Mouse (Mus musculus): ENCODE results near the gene Slc27a5. TPM values are rescaled to one million over a fixed set of nuclear protein-coding genes. Genes with fewer than 3 reads are reported as not detected.
A peak's percentile ranks its signal among the peaks of the same experiment; 100 is the strongest.

The Slc27a5 gene
- total and polyA plus RNA-seq, 3 experiments: 0.13 TPM; not detected in 2

GRCm38 (mm10) chr7:13035211-13035855 lies 37.3 kb upstream of the Slc27a5 start:
- peaks cover 25% of the 10 kb centered on the region for H3K79me2 ChIP-seq (ENCODE audit: control insufficient read depth, insufficient read depth, low read length, poor library complexity)
- DNase-seq (ENCODE audit: low read depth, low spot score): no peak
- no peaks in the 10 kb centered on the region for H3K27me3 ChIP-seq (ENCODE audit: control insufficient read depth in 1 of 2, insufficient read depth in 2 of 2, low read length in 2 of 2)
- H3K4me3 ChIP-seq (ENCODE audit: control insufficient read depth in 1 of 2, insufficient read depth in 1 of 2, low read depth in 2 of 2, low read length in 2 of 2): peak overlapping the region in 1 of 2 experiments; percentile 29; a peak in 1 of 4 replicates
- peak overlapping the region; percentile 82 for H3K27ac ChIP-seq (ENCODE audit: control insufficient read depth, low read depth, low read length)
- peaks cover 0 to 12% of the 10 kb centered on the region in 2 experiments; a peak in 2 of 4 replicates for H3K36me3 ChIP-seq (ENCODE audit: control insufficient read depth in 1 of 2, insufficient read depth in 2 of 2, low read length in 2 of 2)
- peaks cover 4 to 30% of the 10 kb centered on the region in 2 experiments; a peak in 3 of 4 replicates for H3K4me1 ChIP-seq (ENCODE audit: control insufficient read depth in 1 of 2, insufficient read depth in 2 of 2, low read length in 2 of 2)
- H3K9me3 ChIP-seq (replicated peaks; ENCODE audit: insufficient read depth, low read length): no peaks in the 10 kb centered on the region
- TF ChIP-seq KAT2A (conservative IDR thresholded peaks at IDR 0.05; ENCODE audit: low read depth, low read length) (no peak), TBP (IDR thresholded peaks at IDR 0.05; ENCODE audit: low read depth, low read length) (no peak), TAL1 (IDR thresholded peaks at IDR 0.05; ENCODE audit: low read length) (no peak), JUND (IDR thresholded peaks at IDR 0.05; ENCODE audit: low read depth, low read length) (no peak), UBTF (IDR thresholded peaks at IDR 0.05; ENCODE audit: borderline replicate concordance, insufficient read depth, low read depth, low read length) (no peak), MAFK (IDR thresholded peaks at IDR 0.05; ENCODE audit: borderline replicate concordance, low read depth, low read length) (no peak), NELFE (IDR thresholded peaks at IDR 0.05; ENCODE audit: low read depth, low read length) (no peak), CHD1 (IDR thresholded peaks at IDR 0.05; ENCODE audit: low read depth, low read length) (no peak)
- peak overlapping the region; percentile 69 for H3K9ac ChIP-seq (ENCODE audit: control insufficient read depth, low read depth, low read length, poor library complexity, severe bottlenecking)

GRCm38 (mm10) chr7:13034148-13034977 lies 36.4 kb upstream of the Slc27a5 start, which contains the start of gene Chmp2a:
Gene Chmp2a, minus strand, starts transcription at chr7:13034807.
- peak; percentile 98 for DNase-seq (ENCODE audit: low read depth, low spot score)
- no peaks in the 10 kb centered on the region for H3K27me3 ChIP-seq (ENCODE audit: control insufficient read depth in 1 of 2, insufficient read depth in 2 of 2, low read length in 2 of 2)
- H3K9me3 ChIP-seq (replicated peaks; ENCODE audit: insufficient read depth, low read length): no peaks in the 10 kb centered on the region
- H3K4me1 ChIP-seq (ENCODE audit: control insufficient read depth in 1 of 2, insufficient read depth in 2 of 2, low read length in 2 of 2): peaks cover 2 to 26% of the 10 kb centered on the region in 2 experiments; a peak in 3 of 4 replicates
- peak within 1 kb of the TSS; percentile 86 for H3K27ac ChIP-seq (ENCODE audit: control insufficient read depth, low read depth, low read length)
- peak within 1 kb of the TSS; percentile 76 for H3K9ac ChIP-seq (ENCODE audit: control insufficient read depth, low read depth, low read length, poor library complexity, severe bottlenecking)
- peaks cover 1 to 7% of the 10 kb centered on the region in 2 experiments; a peak in 3 of 4 replicates for H3K36me3 ChIP-seq (ENCODE audit: control insufficient read depth in 1 of 2, insufficient read depth in 2 of 2, low read length in 2 of 2)
- peak within 1 kb of the TSS; percentile 58 to 77 for H3K4me3 ChIP-seq (ENCODE audit: control insufficient read depth in 1 of 2, insufficient read depth in 1 of 2, low read depth in 2 of 2, low read length in 2 of 2)
- peaks cover 25% of the 10 kb centered on the region for H3K79me2 ChIP-seq (ENCODE audit: control insufficient read depth, insufficient read depth, low read length, poor library complexity)
- TF ChIP-seq USF1 (IDR thresholded peaks at IDR 0.05; ENCODE audit: low read depth, low read length) (peak; percentile 59; the same call in 1 of the 2 replicates), ZC3H11A (IDR thresholded peaks at IDR 0.05; ENCODE audit: low read depth, low read length) (no peak), MAFK (IDR thresholded peaks at IDR 0.05; ENCODE audit: borderline replicate concordance, low read depth, low read length) (no peak), CTCF (IDR thresholded peaks at IDR 0.05 in 2 of 3, conservative IDR thresholded peaks at IDR 0.05 in 1 of 3; ENCODE audit: control insufficient read depth in 1 of 3, insufficient read depth in 1 of 3, low read depth in 2 of 3, low read length in 3 of 3, poor library complexity in 1 of 3, severe bottlenecking in 1 of 3) (no peak), SMC3 (IDR thresholded peaks at IDR 0.05; ENCODE audit: low read depth, low read length) (peak; percentile 33; the same call in 1 of the 2 replicates), MYB (IDR thresholded peaks at IDR 0.05; ENCODE audit: low read depth, low read length) (peak; percentile 59), NRF1 (IDR thresholded peaks at IDR 0.05; ENCODE audit: insufficient read depth, low read depth, low read length, poor library complexity, severe bottlenecking) (peak; percentile 99), MXI1 (IDR thresholded peaks at IDR 0.05; ENCODE audit: low read depth, low read length) (peak; percentile 76), POLR2AphosphoS2 (IDR thresholded peaks at IDR 0.05; ENCODE audit: low read length) (peak; percentile 100), TAL1 (IDR thresholded peaks at IDR 0.05; ENCODE audit: low read length) (no peak), ELF1 (IDR thresholded peaks at IDR 0.05; ENCODE audit: low read depth, low read length) (peak; percentile 99), ZMIZ1 (IDR thresholded peaks at IDR 0.05; ENCODE audit: low read depth, low read length) (peak; percentile 99), HCFC1 (IDR thresholded peaks at IDR 0.05; ENCODE audit: low read depth, low read length) (peak; percentile 96), SIN3A (IDR thresholded peaks at IDR 0.05; ENCODE audit: low read length) (peak; percentile 90), E2F4 (IDR thresholded peaks at IDR 0.05; ENCODE audit: borderline replicate concordance, low read depth, low read length) (peak; percentile 57; the same call in 1 of the 2 replicates), UBTF (IDR thresholded peaks at IDR 0.05; ENCODE audit: borderline replicate concordance, insufficient read depth, low read depth, low read length) (no peak), GABPA (IDR thresholded peaks at IDR 0.05; ENCODE audit: low read depth, low read length) (no peak), RCOR1 (IDR thresholded peaks at IDR 0.05; ENCODE audit: low read depth, low read length) (peak; percentile 59; the same call in 1 of the 2 replicates), USF2 (IDR thresholded peaks at IDR 0.05; ENCODE audit: borderline replicate concordance in 1 of 2, insufficient read depth in 1 of 2, low read depth in 1 of 2, low read length in 2 of 2) (no peak), ZNF384 (IDR thresholded peaks at IDR 0.05; ENCODE audit: low read depth, low read length) (no peak), MAX (IDR thresholded peaks at IDR 0.05; ENCODE audit: low read length) (peak; percentile 73; the same call in 1 of the 2 replicates), MEF2A (IDR thresholded peaks at IDR 0.05; ENCODE audit: extremely low read depth, insufficient replicate concordance, low read depth, low read length, poor library complexity, severe bottlenecking) (no peak)

Measured in MEL (cell line).